Mouse (Mus musculus) liver, adult 2 months (tissue): ENCODE data around the gene Ebf1. TPM values are rescaled to one million over a fixed set of nuclear protein-coding genes. Genes with fewer than 3 reads are reported as not detected.

Source experiments
- DNase-seq: peaks from one replicate; pipeline ENCODE4 v3.0.0-alpha.2; 2011; ENCODE audit warnings: low read depth, low spot score; ENCODE audit errors: extremely low read depth
- H3K27ac ChIP-seq: fragments of 200-500 bp; replicated peaks from 2 replicates; pipeline ENCODE4 v1.5.1; 2012; ENCODE audit warnings: low read depth, mild to moderate bottlenecking, control low read depth, inconsistent platforms, low read length; ENCODE audit not compliant: insufficient read depth
- H3K27me3 ChIP-seq: fragments of 200-500 bp; 2 replicates; pipeline ENCODE4 v1.6.1; 2012; ENCODE audit warnings: mild to moderate bottlenecking, moderate library complexity, low read length, inconsistent platforms; ENCODE audit not compliant: control insufficient read depth, insufficient read depth
- H3K36me3 ChIP-seq: fragments of 200-500 bp; 2 replicates; pipeline ENCODE4 v1.6.1; 2012; ENCODE audit warnings: low read length, inconsistent platforms; ENCODE audit not compliant: control insufficient read depth, insufficient read depth
- H3K4me1 ChIP-seq: fragments of 200-500 bp; 2 replicates; pipeline ENCODE4 v1.6.1; 2011; ENCODE audit warnings: low read length; ENCODE audit not compliant: control insufficient read depth, insufficient read depth
- H3K4me3 ChIP-seq: fragments of 200-500 bp; 2 replicates; pipeline ENCODE4 v1.5.1; 2011; ENCODE audit warnings: low read depth, mild to moderate bottlenecking, control low read depth, low read length, moderate library complexity; ENCODE audit not compliant: insufficient read depth
- H3K79me2 ChIP-seq: fragments of 200-500 bp; 2 replicates; pipeline ENCODE4 v1.6.1; 2012; ENCODE audit warnings: inconsistent platforms, mild to moderate bottlenecking, low read length, moderate library complexity; ENCODE audit not compliant: control insufficient read depth, insufficient read depth
- H3K9ac ChIP-seq: fragments of 200-500 bp; 2 replicates; pipeline ENCODE4 v1.6.1; 2012; ENCODE audit warnings: low read depth, mild to moderate bottlenecking, control low read depth, inconsistent platforms, low read length
- CTCF ChIP-seq: fragments of 200-500 bp; IDR thresholded peaks from 2 replicates; pipeline ENCODE4 v1.5.1; 2011; ENCODE audit warnings: low read depth, low read length, control low read depth
- POLR2A ChIP-seq: fragments of 200-500 bp; IDR thresholded peaks from 2 replicates; pipeline ENCODE4 v1.6.1; 2011; ENCODE audit warnings: low read length, control low read depth; ENCODE audit not compliant: insufficient read depth; ENCODE audit errors: extremely low read depth
- WGBS: fragments of 180-500 bp; shearing (Covaris S2); methylation state at CpG from one replicate; pipeline ENCODE4 v1.1.7; 2018; 5-methylcytosine and 5-hydroxymethylcytosine counted together
- polyA plus RNA-seq: library from polyadenylated mRNA; depleted of rRNA; stranded (reverse); fragments of >200 nt; gene quantifications from 2 replicates; pipeline ENCODE4 v1.2.3, GENCODE M21; 2012
- total RNA-seq: library from RNA; depleted of rRNA; stranded (reverse); fragments of >200 nt; gene quantifications from 2 replicates; pipeline ENCODE4 v1.2.3, GENCODE M21; 2014

Gene Ebf1
- total and polyA plus RNA-seq, 2 experiments = 0.23 to 0.37 TPM

- Histone ChIP-seq H3K9ac (no peak overlapping the region), H3K27me3 (no peaks in the 10 kb centered on the region), H3K79me2 (no peaks in the 10 kb centered on the region), H3K4me3 (no peak overlapping the region), H3K27ac (no peak overlapping the region), H3K4me1 (no peaks in the 10 kb centered on the region), H3K36me3 (no peaks in the 10 kb centered on the region)
- 68% methylated on average over 4 of the region's 4 CpGs for WGBS
- TF ChIP-seq POLR2A (no peak), CTCF (no peak)
- DNase-seq = no peak
Observed at GRCm38 (mm10) chr11:44715776-44716175, 98.7 kb downstream of the Ebf1 start.

- H3K9ac ChIP-seq = no peak overlapping the region
- no peaks in the 10 kb centered on the region for H3K79me2 ChIP-seq
- DNase-seq = no peak
- no peaks in the 10 kb centered on the region for H3K27me3 ChIP-seq
- TF ChIP-seq POLR2A = no peak
- no peak for TF ChIP-seq CTCF
- no peaks in the 10 kb centered on the region for H3K36me3 ChIP-seq
- 71% methylated on average over 6 of the region's 6 CpGs for WGBS
- no peak overlapping the region for H3K4me3 ChIP-seq
- no peaks in the 10 kb centered on the region for H3K4me1 ChIP-seq
- no peak overlapping the region for H3K27ac ChIP-seq
Observed at GRCm38 (mm10) chr11:44716928-44717327, 99.8 kb downstream of the Ebf1 start.

GRCm38 (mm10) chr11:44717636-44718035 lies 100.5 kb downstream of the Ebf1 start:
- no peak for DNase-seq
- no peak overlapping the region for H3K4me3 ChIP-seq
- no peaks in the 10 kb centered on the region for H3K79me2 ChIP-seq
- no peaks in the 10 kb centered on the region for H3K27me3 ChIP-seq
- H3K9ac ChIP-seq = no peak overlapping the region
- no peak overlapping the region for H3K27ac ChIP-seq
- TF ChIP-seq CTCF (no peak), POLR2A (no peak)
- H3K36me3 ChIP-seq = no peaks in the 10 kb centered on the region
- 82% methylated on average over 7 of the region's 7 CpGs for WGBS
- no peaks in the 10 kb centered on the region for H3K4me1 ChIP-seq

GRCm38 (mm10) chr11:44721976-44722375 lies 104.9 kb downstream of the Ebf1 start:
- no peaks in the 10 kb centered on the region for H3K36me3 ChIP-seq
- no peaks in the 10 kb centered on the region for H3K27me3 ChIP-seq
- no peak overlapping the region for H3K9ac ChIP-seq
- no peaks in the 10 kb centered on the region for H3K4me1 ChIP-seq
- no peak for DNase-seq
- no peak for TF ChIP-seq POLR2A
- no peak for TF ChIP-seq CTCF
- H3K79me2 ChIP-seq = no peaks in the 10 kb centered on the region
- H3K27ac ChIP-seq = no peak overlapping the region
- WGBS = 88% methylated on average over 4 of the region's 4 CpGs
- H3K4me3 ChIP-seq = no peak overlapping the region

GRCm38 (mm10) chr11:44723950-44724502 lies 106.9 kb downstream of the Ebf1 start:
- no peak overlapping the region for H3K27ac ChIP-seq
- TF ChIP-seq CTCF (no peak), POLR2A (no peak)
- 82% methylated on average over 6 of the region's 6 CpGs for WGBS
- H3K36me3 ChIP-seq = no peaks in the 10 kb centered on the region
- no peaks in the 10 kb centered on the region for H3K4me1 ChIP-seq
- DNase-seq = no peak
- no peak overlapping the region for H3K9ac ChIP-seq
- no peaks in the 10 kb centered on the region for H3K27me3 ChIP-seq
- H3K4me3 ChIP-seq = no peak overlapping the region
- no peaks in the 10 kb centered on the region for H3K79me2 ChIP-seq

- WGBS = 85% methylated on average over 5 of the region's 5 CpGs
- no peak overlapping the region for H3K27ac ChIP-seq
- DNase-seq = no peak
- no peaks in the 10 kb centered on the region for H3K79me2 ChIP-seq
- H3K4me1 ChIP-seq = no peaks in the 10 kb centered on the region
- H3K27me3 ChIP-seq = no peaks in the 10 kb centered on the region
- no peak overlapping the region for H3K4me3 ChIP-seq
- H3K36me3 ChIP-seq = no peaks in the 10 kb centered on the region
- no peak overlapping the region for H3K9ac ChIP-seq
- TF ChIP-seq POLR2A (no peak), CTCF (no peak)
Observed at GRCm38 (mm10) chr11:44725732-44726131, 108.6 kb downstream of the Ebf1 start.
